Mouse (Mus musculus) hindbrain, postnatal 0 days (tissue): ENCODE measurements around the gene Slc29a1. TPM values are rescaled to one million over a fixed set of nuclear protein-coding genes. Genes with fewer than 3 reads are reported as not detected.

Source experiments
- ATAC-seq: fragments of 200-750 bp; cut with Nextera tagmentation; 2 replicates; pipeline ENCODE4 v1.8.0; 2017; ENCODE audit warnings: mild to moderate bottlenecking, moderate TSS enrichment, moderate library complexity
- DNase-seq: peaks from one replicate; pipeline ENCODE4 v3.0.0-alpha.2; 2015; ENCODE audit warnings: low spot score
- H3K27ac ChIP-seq: fragments of 300-500 bp; sonication (generic); 2 replicates; pipeline ENCODE4 v1.5.1; 2014; ENCODE audit warnings: mild to moderate bottlenecking
- H3K27me3 ChIP-seq: fragments of 300-500 bp; sonication (generic); 2 replicates; pipeline ENCODE4 v1.6.1; 2014; ENCODE audit warnings: low read length, mixed read lengths; ENCODE audit not compliant: insufficient read depth
- H3K36me3 ChIP-seq: fragments of 300-500 bp; sonication (generic); 2 replicates; pipeline ENCODE4 v1.6.1; 2014; ENCODE audit warnings: low read length, mixed read lengths; ENCODE audit not compliant: insufficient read depth
- H3K4me1 ChIP-seq: fragments of 300-500 bp; sonication (generic); 2 replicates; pipeline ENCODE4 v1.6.1; 2014; ENCODE audit warnings: antibody characterized with exemption, low read length, mixed read lengths; ENCODE audit not compliant: insufficient read depth
- H3K4me2 ChIP-seq: fragments of 300-500 bp; sonication (generic); 2 replicates; pipeline ENCODE4 v1.6.1; 2014; ENCODE audit warnings: low read depth, mild to moderate bottlenecking, low read length, moderate library complexity, mixed read lengths
- H3K4me3 ChIP-seq: fragments of 300-500 bp; sonication (generic); 2 replicates; pipeline ENCODE4 v1.5.1; 2014; ENCODE audit warnings: low read length
- H3K9ac ChIP-seq: fragments of 300-500 bp; sonication (generic); replicated peaks from 2 replicates; pipeline ENCODE4 v1.6.1; 2014; ENCODE audit warnings: mild to moderate bottlenecking, low read length, moderate library complexity, mixed read lengths
- H3K9me3 ChIP-seq: fragments of 300-500 bp; sonication (generic); 2 replicates; pipeline ENCODE4 v1.6.1; 2016; ENCODE audit warnings: low read length, mixed read lengths
- CTCF ChIP-seq: IDR thresholded peaks from 2 replicates; pipeline ENCODE4 v1.5.1; 2016; ENCODE audit warnings: antibody characterized with exemption, control low read depth, low read depth
- WGBS: fragments of 180-500 bp; shearing (Covaris S2); extraction: QIAGEN DNeasy Blood & Tissue Kit; methylation state at CpG from one replicate; pipeline ENCODE4 v1.1.7; 2014; 5-methylcytosine and 5-hydroxymethylcytosine counted together
- polyA plus RNA-seq: library from polyadenylated mRNA; unstranded; fragments of >200 nt; fragmentation: Nextera tagmentation; extraction: Ambion mirVana; gene quantifications from 2 replicates; pipeline ENCODE4 v1.2.1, GENCODE M21; 2015
- total RNA-seq: library from RNA; depleted of rRNA; stranded (reverse); fragments of >200 nt; gene quantifications from 2 replicates; pipeline ENCODE4 v1.2.3, GENCODE M21; 2014

Slc29a1 gene
- total and polyA plus RNA-seq, 2 experiments from 2014 or later = 60.6 to 170 TPM

GRCm38 (mm10) chr17:45547461-45548190, 51.8 kb downstream of the Slc29a1 start:
- no peaks in the 10 kb centered on the region; the same call in 1 of the 2 replicates for H3K4me1 ChIP-seq
- whole genome bisulfite sequencing = 84% methylated on average over 5 of the region's 5 CpGs
- 0 out of 2 replicates have a peak, but pooled peaks cover 2% of the 10 kb centered on the region for H3K36me3 ChIP-seq
- H3K9ac ChIP-seq = peak overlapping the region; percentile 99; the same call in 1 of the 2 replicates
- H3K4me3 ChIP-seq = peak overlapping the region; percentile 82
- peak overlapping the region; percentile 72 for H3K4me2 ChIP-seq
- no peaks in the 10 kb centered on the region for H3K9me3 ChIP-seq
- H3K27ac ChIP-seq = peak overlapping the region; percentile 97; the same call in 1 of the 2 replicates
- ATAC-seq (no peak), DNase-seq (no peak)
- TF ChIP-seq CTCF = peak; percentile 40
- H3K27me3 ChIP-seq = peaks cover 7% of the 10 kb centered on the region; the same call in 1 of the 2 replicates

- no peak for DNase-seq
- Histone ChIP-seq H3K36me3 (0 out of 2 replicates have a peak, but pooled peaks cover 2% of the 10 kb centered on the region), H3K4me1 (peaks cover 2% of the 10 kb centered on the region; the same call in 1 of the 2 replicates), H3K4me2 (peak overlapping the region; percentile 72; the same call in 1 of the 2 replicates), H3K27me3 (peaks cover 7% of the 10 kb centered on the region; the same call in 1 of the 2 replicates), H3K27ac (no peak overlapping the region), H3K9ac (no peak overlapping the region), H3K9me3 (no peaks in the 10 kb centered on the region), H3K4me3 (no peak overlapping the region)
- TF ChIP-seq CTCF = no peak
- WGBS = 62% methylated on average over 16 of the region's 16 CpGs
- ATAC-seq = no peak
These were observed 52.5 kb downstream of the Slc29a1 start for GRCm38 (mm10) chr17:45546941-45547340.

GRCm38 (mm10) chr17:45545278-45545961, 54.0 kb downstream of the Slc29a1 start:
- Histone ChIP-seq H3K9ac (peak overlapping the region; percentile 13; the same call in 1 of the 2 replicates), H3K4me3 (0 out of 2 replicates have a peak overlapping the region, but pooled peaks have one; percentile 3), H3K9me3 (no peaks in the 10 kb centered on the region), H3K27ac (peak overlapping the region; percentile 56; the same call in 1 of the 2 replicates), H3K4me1 (peaks cover 2% of the 10 kb centered on the region; the same call in 1 of the 2 replicates), H3K4me2 (peak overlapping the region; percentile 39), H3K36me3 (0 out of 2 replicates have a peak, but pooled peaks cover 2% of the 10 kb centered on the region), H3K27me3 (peaks cover 7% of the 10 kb centered on the region; the same call in 1 of the 2 replicates)
- WGBS = 14% methylated on average over 74 of the region's 74 CpGs
- ATAC-seq (no peak), DNase-seq (no peak)
- TF ChIP-seq CTCF = no peak

GRCm38 (mm10) chr17:45544873-45545277, 54.5 kb downstream of the Slc29a1 start:
- peak overlapping the region; percentile 39 for H3K4me2 ChIP-seq
- no peak for TF ChIP-seq CTCF
- peak overlapping the region; percentile 13; the same call in 1 of the 2 replicates for H3K9ac ChIP-seq
- DNase-seq = no peak
- 0 out of 2 replicates have a peak overlapping the region, but pooled peaks have one; percentile 3 for H3K4me3 ChIP-seq
- peaks cover 7% of the 10 kb centered on the region; the same call in 1 of the 2 replicates for H3K27me3 ChIP-seq
- ATAC-seq = no peak
- H3K9me3 ChIP-seq = no peaks in the 10 kb centered on the region
- 0 out of 2 replicates have a peak, but pooled peaks cover 2% of the 10 kb centered on the region for H3K36me3 ChIP-seq
- H3K27ac ChIP-seq = peak overlapping the region; percentile 56
- H3K4me1 ChIP-seq = peaks cover 2% of the 10 kb centered on the region; the same call in 1 of the 2 replicates
- 18% methylated on average over 44 of the region's 46 CpGs for WGBS

- peak overlapping the region; percentile 56 for H3K27ac ChIP-seq
- DNase-seq (peak; percentile 52), ATAC-seq (no peak)
- 14% methylated on average over 24 of the region's 24 CpGs for WGBS
- H3K4me2 ChIP-seq = no peak overlapping the region
- peaks cover 2% of the 10 kb centered on the region; the same call in 1 of the 2 replicates for H3K4me1 ChIP-seq
- H3K9me3 ChIP-seq = no peaks in the 10 kb centered on the region
- no peak for TF ChIP-seq CTCF
- H3K36me3 ChIP-seq = 0 out of 2 replicates have a peak, but pooled peaks cover 2% of the 10 kb centered on the region
- H3K27me3 ChIP-seq = peaks cover 7% of the 10 kb centered on the region; the same call in 1 of the 2 replicates
- H3K4me3 ChIP-seq = 0 out of 2 replicates have a peak overlapping the region, but pooled peaks have one; percentile 3
- H3K9ac ChIP-seq = 0 out of 2 replicates have a peak overlapping the region, but pooled peaks have one; percentile 13
These were observed 55.2 kb downstream of the Slc29a1 start for GRCm38 (mm10) chr17:45544001-45544872.
